Mouse (Mus musculus) embryo, embryonic 10 days (tissue): Measurements from ENCODE around the gene Colgalt2.
A peak's percentile ranks its signal among the peaks of the same experiment; 100 is the strongest.
"Not testable (repeated sequence)": the region's sequence is repeated elsewhere in the genome, so short reads cannot be mapped to it uniquely, and the experiment has no call there.

Experiments
- DNase-seq: peaks from one replicate; pipeline ENCODE4 v3.0.0-alpha.2; 2015; ENCODE audit warnings: low spot score

Gene Colgalt2

GRCm38 (mm10) chr1:152399790-152400555 lies at the start of gene Colgalt2:
Gene Colgalt2 (plus strand): TSS chr1:152399830.
- peak; percentile 72 for DNase-seq

GRCm38 (mm10) chr1:152356721-152357120 lies 42.9 kb upstream of the Colgalt2 start:
- DNase-seq, result no peak

GRCm38 (mm10) chr1:152368311-152369088 lies 31.1 kb upstream of the Colgalt2 start:
- peak; percentile 11 for DNase-seq

- DNase-seq, result peak; percentile 84
Observed at GRCm38 (mm10) chr1:152369139-152369538, 30.5 kb upstream of the Colgalt2 start.

- DNase-seq, result no peak
Observed at GRCm38 (mm10) chr1:152378311-152378710, 21.3 kb upstream of the Colgalt2 start.

GRCm38 (mm10) chr1:152384589-152384988 lies 15.0 kb upstream of the Colgalt2 start:
- DNase-seq, result no peak

GRCm38 (mm10) chr1:152385693-152386092 lies 13.9 kb upstream of the Colgalt2 start:
- DNase-seq, result not testable (repeated sequence)

- DNase-seq, result peak; percentile 90
Observed at GRCm38 (mm10) chr1:152386188-152386835, 13.3 kb upstream of the Colgalt2 start, which contains the start of gene Tsen15. Gene Tsen15 (minus strand): TSS chr1:152386688.

GRCm38 (mm10) chr1:152389271-152389670 lies 10.4 kb upstream of the Colgalt2 start:
- no peak for DNase-seq

- no peak for DNase-seq
Observed at GRCm38 (mm10) chr1:152394137-152394536, 5.5 kb upstream of the Colgalt2 start.

GRCm38 (mm10) chr1:152394956-152395515 lies 4.6 kb upstream of the Colgalt2 start:
- DNase-seq, result no peak

GRCm38 (mm10) chr1:152398708-152399107 lies 922 bp upstream of the Colgalt2 start:
- DNase-seq, result no peak

GRCm38 (mm10) chr1:152400556-152401540 lies 1.2 kb downstream of the Colgalt2 start:
- peak; percentile 34 for DNase-seq

GRCm38 (mm10) chr1:152407021-152407946 lies 7.7 kb downstream of the Colgalt2 start:
- peak; percentile 9 for DNase-seq

- no peak for DNase-seq
Observed at GRCm38 (mm10) chr1:152409356-152409755, 9.7 kb downstream of the Colgalt2 start.

GRCm38 (mm10) chr1:152410657-152411056 lies 11.0 kb downstream of the Colgalt2 start:
- DNase-seq, result no peak

- DNase-seq, result no peak
Observed at GRCm38 (mm10) chr1:152413116-152413515, 13.5 kb downstream of the Colgalt2 start.

GRCm38 (mm10) chr1:152413961-152414360 lies 14.3 kb downstream of the Colgalt2 start:
- no peak for DNase-seq

- no peak for DNase-seq
Observed at GRCm38 (mm10) chr1:152414451-152414850, 14.8 kb downstream of the Colgalt2 start.
